Mouse (Mus musculus): Measurements from ENCODE around the gene Tmem30c.
"Not testable (repeated sequence)": the region's sequence is repeated elsewhere in the genome, so short reads cannot be mapped to it uniquely, and the experiment has no call there.

Gene Tmem30c

GRCm38 (mm10) chr16:57231937-57232310 is 60.7 kb downstream of the Tmem30c start:
- in situ Hi-C loops (cut with MboI, MseI): not testable (repeated sequence)

- in situ Hi-C loops (cut with MboI, MseI): no loop called here
These were observed 61.4 kb downstream of the Tmem30c start, which contains the start of gene Tbc1d23 for GRCm38 (mm10) chr16:57231089-57231936. Gene Tbc1d23 (minus strand): TSS chr16:57231504.

GRCm38 (mm10) chr16:57226444-57226843 is 66.2 kb downstream of the Tmem30c start:
- in situ Hi-C loops (cut with MboI, MseI): no loop called here

- in situ Hi-C loops (cut with MboI, MseI): no loop called here
These were observed 72.3 kb downstream of the Tmem30c start for GRCm38 (mm10) chr16:57220361-57220760.

Data from regulatory T cell (primary cell).